Mouse (Mus musculus): ENCODE data around the gene Olfr30. TPM values are rescaled to one million over a fixed set of nuclear protein-coding genes. Genes with fewer than 3 reads are reported as not detected.
"Not testable (repeated sequence)": the region's sequence is repeated elsewhere in the genome, so short reads cannot be mapped to it uniquely, and the experiment has no call there.

Olfr30 gene
- total RNA-seq (2021), result not detected in 2 replicates
- long read RNA-seq, experiment 1, result 0 reads
- long read RNA-seq, experiment 2, result 0 reads

DNA sequence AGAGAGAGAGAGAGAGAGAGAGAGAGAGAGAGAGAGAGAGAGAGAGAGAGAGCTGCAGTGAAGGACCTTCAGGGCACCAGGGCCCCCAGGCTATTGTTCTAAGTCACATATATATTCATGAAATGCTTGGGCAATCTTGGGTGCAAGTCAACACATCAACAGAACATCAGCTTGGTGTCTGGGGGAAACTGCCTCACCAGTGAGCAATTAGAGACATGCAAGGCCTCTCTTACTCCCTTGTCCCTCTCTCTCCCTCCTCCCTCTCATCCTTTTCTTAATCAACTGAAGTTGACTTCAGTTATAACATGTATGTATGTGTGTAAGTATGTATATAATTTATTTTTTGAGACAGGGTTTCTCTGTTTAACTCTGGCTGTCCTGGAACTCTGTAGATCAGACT, at the start of gene Olfr30:
Gene Olfr30, minus strand, starts transcription at position 101 of the 400 bp plus-strand sequence.
- no peak for DNase-seq

DNA sequence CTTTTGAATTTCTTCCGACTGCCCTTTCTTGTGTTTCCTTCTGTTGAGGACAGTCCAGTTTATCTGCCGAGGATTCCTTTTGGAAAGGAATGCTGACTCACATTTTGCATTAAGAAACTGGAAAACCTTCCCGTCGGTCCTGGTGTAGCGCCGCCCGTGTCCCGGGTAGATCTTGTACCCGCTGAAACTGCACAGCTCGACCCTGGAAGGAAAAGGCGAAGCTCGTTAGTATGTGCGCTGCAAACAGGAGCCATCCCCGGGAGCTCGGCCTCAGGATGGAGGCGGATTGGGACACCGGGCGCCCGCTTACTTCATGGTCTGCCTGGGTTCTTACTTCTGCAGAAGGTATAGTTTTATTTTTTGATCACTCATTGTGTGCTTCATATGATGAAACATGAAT, 47.0 kb upstream of the Olfr30 start:
- DNase-seq, result not testable (repeated sequence)

DNA sequence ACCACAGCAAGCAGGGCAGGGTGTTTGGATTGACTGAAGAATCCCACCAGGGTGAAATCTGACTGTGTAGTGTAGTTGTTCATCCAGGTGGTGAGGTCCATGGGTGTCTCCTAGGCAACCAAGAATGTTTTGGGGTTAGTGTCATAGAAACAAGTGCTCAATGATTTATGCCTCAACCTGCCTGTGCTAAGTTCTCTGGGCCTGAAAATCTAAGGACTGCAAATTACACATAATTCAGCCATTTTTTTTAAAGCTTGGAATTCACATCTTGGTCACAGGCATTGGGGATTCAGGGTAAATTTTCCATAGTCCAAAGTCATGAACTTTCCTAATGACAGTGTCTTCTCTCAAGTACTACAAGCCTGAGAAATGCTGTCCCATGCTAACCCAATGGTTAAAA, 40.4 kb upstream of the Olfr30 start, which contains the start of gene Olfr331:
Gene Olfr331, minus strand, starts transcription at position 101 of the 400 bp plus-strand sequence.
- not testable (repeated sequence) for DNase-seq

DNA sequence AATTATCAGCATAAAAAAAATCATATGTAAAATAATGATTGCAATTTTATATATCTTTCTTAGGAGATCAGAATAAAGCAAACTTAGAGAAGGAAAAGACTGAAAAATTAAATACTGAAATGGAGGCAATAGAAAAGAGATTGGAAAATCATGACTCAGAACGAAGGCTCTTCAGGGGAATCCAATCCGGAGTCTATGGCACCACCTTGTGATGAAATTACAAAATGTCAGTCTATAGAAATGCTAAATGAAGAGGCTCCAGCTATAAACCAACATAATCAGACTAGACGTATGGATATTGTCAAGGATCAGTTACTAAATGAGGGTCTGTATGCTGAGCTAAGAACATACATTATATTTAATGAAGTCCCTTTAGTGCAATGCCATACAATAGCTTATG, 37.2 kb upstream of the Olfr30 start:
- no peak for DNase-seq

DNA sequence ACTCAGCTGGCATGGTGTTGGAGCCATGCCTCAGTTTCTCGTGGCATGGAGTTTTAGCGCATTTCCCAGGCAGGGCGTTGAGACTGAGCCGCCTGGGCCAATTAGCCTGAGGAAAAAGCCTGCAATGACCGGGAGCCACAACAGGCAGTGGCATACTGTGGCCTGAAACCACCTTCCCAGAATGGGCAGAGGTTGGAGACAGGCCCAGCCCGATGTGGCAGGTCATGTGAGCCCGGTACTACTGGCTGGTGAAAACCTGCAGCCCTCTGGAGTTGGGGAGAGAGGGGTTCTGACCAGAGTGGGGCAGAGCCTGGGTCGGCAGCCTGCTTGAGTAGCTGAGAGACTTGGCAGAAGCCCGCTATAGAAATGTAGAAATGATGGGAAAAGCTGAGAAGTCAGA, 36.7 kb upstream of the Olfr30 start:
- DNase-seq, result no peak

DNA sequence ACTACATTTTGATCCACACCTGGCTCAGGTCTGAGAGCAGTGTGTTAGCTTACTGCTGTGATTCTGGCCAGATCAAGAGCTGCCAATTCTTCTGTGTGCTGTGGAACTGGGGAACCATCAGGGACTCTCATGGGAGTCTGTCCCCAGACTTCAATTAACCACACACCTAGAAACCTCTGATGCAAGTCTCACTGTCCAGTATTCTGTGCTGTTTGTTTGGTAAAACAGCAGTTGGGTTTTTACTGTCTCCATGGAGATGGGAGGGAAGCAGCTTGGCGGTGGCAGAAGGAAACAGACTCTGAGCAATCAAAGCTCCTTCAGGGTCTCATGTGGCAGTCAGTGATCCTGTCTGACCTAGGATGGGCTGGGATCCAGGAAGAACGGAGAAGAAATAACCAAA, 30.4 kb upstream of the Olfr30 start, which contains the start of gene Olfr332:
Gene Olfr332, minus strand, starts transcription at position 101 of the 400 bp plus-strand sequence.
- DNase-seq, result no peak

DNA sequence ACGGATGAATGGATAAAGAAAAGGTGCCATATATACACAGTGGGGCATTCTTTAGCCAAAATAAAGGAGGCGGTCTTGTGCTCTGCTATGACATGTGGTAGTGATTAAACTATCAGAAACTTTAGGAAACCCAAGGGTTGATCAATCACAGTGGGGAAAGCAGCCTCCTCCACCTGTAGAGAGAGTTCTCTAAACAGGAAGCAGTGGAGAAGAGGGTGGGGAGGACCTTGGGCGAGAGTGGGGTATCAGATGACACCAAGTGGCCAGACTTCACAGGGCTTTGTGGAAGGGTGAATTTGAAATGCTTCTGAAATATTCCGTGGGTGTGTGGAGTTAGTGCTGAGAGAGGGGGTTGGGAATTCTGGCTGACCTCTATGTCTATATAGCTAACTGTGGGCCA, 8.5 kb downstream of the Olfr30 start:
- DNase-seq, result no peak

DNA sequence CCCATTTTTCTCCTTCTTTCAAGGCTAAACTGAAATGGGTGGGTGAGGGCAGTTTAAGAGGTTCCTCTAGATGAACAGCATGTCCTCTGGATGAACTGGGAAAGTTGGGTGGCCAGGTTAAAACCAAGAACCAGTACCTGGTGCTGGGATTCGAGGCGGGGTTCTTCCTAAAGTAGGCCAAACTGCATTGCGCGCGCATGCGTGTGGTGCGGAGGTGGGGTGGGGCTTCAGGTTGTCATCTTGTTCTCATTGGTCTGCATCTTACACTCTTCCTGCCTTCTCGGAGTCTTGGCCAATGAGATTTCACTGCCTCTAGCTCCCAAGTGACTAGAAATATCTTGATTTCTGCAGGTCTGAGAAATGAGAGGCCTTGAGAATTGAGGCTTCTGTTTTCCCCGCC, 9.3 kb downstream of the Olfr30 start, which contains the start of gene Lypd9:
Gene Lypd9, minus strand, starts transcription at position 165 of the 400 bp plus-strand sequence.
- DNase-seq, result no peak

DNA sequence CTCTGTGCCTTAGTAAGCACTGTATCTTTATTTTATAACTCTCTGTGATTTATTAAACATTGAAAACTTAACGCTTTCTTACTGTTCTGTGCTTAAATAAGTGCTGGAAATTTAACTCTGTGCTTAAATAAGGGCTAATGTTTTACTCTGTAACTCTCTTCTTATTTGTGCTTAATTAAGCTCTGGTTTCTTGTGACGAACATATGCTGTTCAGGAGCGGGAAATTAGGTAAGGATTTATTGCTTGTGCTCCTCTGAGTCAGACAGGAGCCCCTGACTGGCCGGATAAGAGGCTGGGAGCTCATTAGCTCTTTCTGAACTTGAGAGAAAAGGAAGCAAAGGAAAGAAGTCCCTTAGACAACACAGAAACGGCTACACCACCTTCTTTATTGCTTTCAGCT, 24.2 kb downstream of the Olfr30 start:
- DNase-seq, result no peak

DNA sequence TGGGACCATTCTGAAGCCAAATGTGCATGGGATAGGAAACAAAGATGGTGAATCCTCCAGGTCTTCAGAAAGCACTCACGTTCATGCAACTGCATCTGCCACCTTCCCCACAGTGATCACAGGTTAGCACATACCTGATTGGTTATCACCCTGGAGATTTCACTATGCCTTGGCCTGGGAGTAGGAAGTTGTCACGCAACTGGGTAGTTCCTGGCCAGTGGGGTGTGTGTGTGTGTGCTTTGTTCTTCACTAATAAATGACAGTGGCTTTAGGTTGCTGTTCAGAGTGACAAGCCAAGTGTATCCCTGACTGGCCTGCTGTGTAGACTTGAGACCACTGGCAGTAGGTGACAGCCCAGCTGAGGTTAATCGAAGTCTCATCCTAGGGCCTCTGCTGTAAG, 29.8 kb downstream of the Olfr30 start, which contains the start of gene Gm12253:
Gene Gm12253, plus strand, starts transcription at position 301 of the 400 bp plus-strand sequence.
- DNase-seq, result no peak

DNA sequence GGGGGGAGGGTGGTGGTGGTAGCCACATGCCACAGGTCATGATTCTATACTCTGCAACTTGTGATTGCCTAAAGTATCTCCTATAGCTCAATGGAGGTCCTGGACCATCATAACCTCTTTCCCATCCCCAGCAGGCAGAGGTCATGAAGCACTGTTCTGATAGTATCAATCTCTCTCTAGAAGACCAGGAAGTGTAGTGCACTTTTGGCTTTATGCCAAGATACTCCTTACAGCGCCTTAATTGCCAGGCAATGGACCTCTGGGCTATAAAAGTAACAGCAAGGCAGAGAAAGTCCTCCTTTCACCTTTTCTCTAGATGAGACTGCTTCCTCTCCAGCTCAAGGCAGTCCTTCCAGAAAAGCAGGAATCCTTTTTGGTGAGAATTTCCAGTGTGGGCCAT, 41.3 kb downstream of the Olfr30 start, which contains the start of gene 1810065E05Rik:
Gene 1810065E05Rik, plus strand, starts transcription at position 297 of the 400 bp plus-strand sequence.
- no peak for DNase-seq

DNA sequence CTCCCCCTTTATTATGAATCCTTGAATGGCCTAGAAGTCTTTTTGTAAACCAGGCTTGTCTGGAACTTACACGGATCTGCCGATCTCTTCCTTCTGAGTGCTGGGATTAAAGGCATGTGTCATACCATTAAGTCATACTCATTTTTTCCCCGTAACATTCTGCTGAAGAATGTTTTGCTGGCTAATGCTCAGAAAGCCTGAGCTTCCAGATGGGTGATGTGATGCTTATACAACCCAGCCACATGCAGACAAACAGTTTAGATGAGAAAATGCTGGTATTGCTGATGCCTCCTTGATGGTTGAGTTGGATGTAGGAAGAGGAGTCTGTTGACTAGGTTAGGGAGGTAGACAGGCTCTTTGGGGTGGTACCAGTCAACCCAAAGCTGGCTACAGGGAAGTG, 43.7 kb downstream of the Olfr30 start:
- no peak for DNase-seq

DNA sequence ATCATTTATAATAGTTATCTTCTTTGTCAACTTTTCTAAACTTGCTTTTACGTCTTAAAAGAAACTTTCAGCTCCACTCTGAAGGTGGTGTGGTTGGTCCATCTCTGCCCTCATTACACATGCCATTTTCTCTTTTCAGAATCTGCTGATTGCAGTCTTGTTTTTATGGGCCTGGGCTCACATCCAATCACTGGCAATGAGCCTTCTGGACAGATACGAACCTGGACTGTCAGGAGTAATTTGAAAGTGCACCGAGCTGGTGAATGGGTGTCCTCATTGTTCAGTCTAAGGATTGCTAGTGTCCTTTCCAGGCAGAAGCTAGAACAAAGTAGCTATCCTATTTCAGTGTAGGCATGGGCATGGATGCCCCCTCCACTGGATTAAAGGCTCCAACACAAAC, 54.0 kb downstream of the Olfr30 start:
- DNase-seq, result no peak

Other genes with a start within 250 kb of the Olfr30 start
- gene 4930438A08Rik, start 187.5 kb downstream of the Olfr30 start, total RNA-seq (2021), result not detected in 2 replicates
- 9.1 and 9.3 TPM in 2 replicates for gene Zfp692, start 155.2 kb downstream of the Olfr30 start, total RNA-seq (2021)
- 56.7 and 59.3 TPM in 2 replicates for gene Zfp672, start 131.9 kb downstream of the Olfr30 start, total RNA-seq (2021)
- 38.5 and 47.5 TPM in 2 replicates for gene Sh3bp5l, start 131.5 kb downstream of the Olfr30 start, total RNA-seq (2021)
- gene Lypd8, start 83.2 kb downstream of the Olfr30 start, total RNA-seq (2021), result not detected in 2 replicates
- not detected in 2 replicates for gene 1810065E05Rik, start 41.2 kb downstream of the Olfr30 start, total RNA-seq (2021)
- not detected in 2 replicates for gene Gm12253, start 29.7 kb downstream of the Olfr30 start, total RNA-seq (2021)
- gene Lypd9, start 9.3 kb downstream of the Olfr30 start, total RNA-seq (2021), result not detected in 2 replicates
- not detected in 2 replicates for gene Olfr332, start 30.3 kb upstream of the Olfr30 start, total RNA-seq (2021)
- not detected in 2 replicates for gene Olfr331, start 40.3 kb upstream of the Olfr30 start, total RNA-seq (2021)
- not detected in 2 replicates for gene Olfr330, start 72.6 kb upstream of the Olfr30 start, total RNA-seq (2021)
- not detected in 2 replicates for gene Olfr329-ps, start 84.2 kb upstream of the Olfr30 start, total RNA-seq (2021)
- 0.15 TPM in 1 of 2 replicates, not detected in the other for gene Olfr328, start 93.4 kb upstream of the Olfr30 start, total RNA-seq (2021)
- not detected in 2 replicates for gene Olfr224, start 108.3 kb upstream of the Olfr30 start, total RNA-seq (2021)
- not detected in 2 replicates for gene Olfr325, start 115.5 kb upstream of the Olfr30 start, total RNA-seq (2021)
- gene Olfr324, start 132.8 kb upstream of the Olfr30 start, total RNA-seq (2021), result not detected in 2 replicates
- gene 2210407C18Rik, start 153.8 kb upstream of the Olfr30 start, total RNA-seq (2021), result not detected in 2 replicates
- gene Olfr323, start 168.2 kb upstream of the Olfr30 start, total RNA-seq (2021), result not detected in 2 replicates
- gene Trim58, start 178.2 kb upstream of the Olfr30 start, total RNA-seq (2021), result 0.49 and 1.3 TPM in 2 replicates
- gene Olfr322, start 196.5 kb upstream of the Olfr30 start, total RNA-seq (2021), result not detected in 2 replicates
- not detected in 2 replicates for gene Olfr320, start 218.8 kb upstream of the Olfr30 start, total RNA-seq (2021)
- gene Olfr319, start 236.9 kb upstream of the Olfr30 start, total RNA-seq (2021), result not detected in 2 replicates